Comparison of ENCODE assay signal across 23 mouse cellular contexts in genomic region chr5:132458498-132458897, GRCm38 (mm10).
DNase-seq lines count a peak whose midpoint lies in the region; ATAC-seq and TF ChIP-seq lines count a peak whose summit lies in the region.
"Had no signal": no experiment of that assay in that cellular context is flagged by ENCODE, and none has a peak within 500 bp of the region (broad histone marks: within the 10 kb centered on the region; RNA-seq: fewer than 3 reads in every experiment).

No protein-coding gene starts in this region.

- no peak overlapping the region for H3K27ac ChIP-seq in left cerebral cortex, adult 2 months
- no peak overlapping the region for H3K27ac ChIP-seq in lung, postnatal 0 days (ENCODE audit: low read length)
- H3K27ac ChIP-seq: embryonic facial prominence, embryonic 12.5 days; hindbrain, embryonic 13.5 days; limb, embryonic 13.5 days; liver, embryonic 13.5 days; stomach, embryonic 15.5 days had no signal

- TF ChIP-seq EP300 in lung, postnatal 0 days (IDR thresholded peaks at IDR 0.05), result no peak

- intact Hi-C loops in left cerebral cortex, adult 2 months (cut with DNase I), result no loop called here

- TF ChIP-seq CTCF in left cerebral cortex, adult 2 months (IDR thresholded peaks at IDR 0.05), result no peak
- no peak for TF ChIP-seq CTCF in lung, postnatal 0 days (IDR thresholded peaks at IDR 0.05)

- no peaks in the 10 kb centered on the region for H3K4me1 ChIP-seq in lung, postnatal 0 days (ENCODE audit: insufficient read depth, low read depth, low read length)
- H3K4me1 ChIP-seq: stomach, embryonic 15.5 days had no signal

- no peaks in the 10 kb centered on the region for H3K27me3 ChIP-seq in lung, postnatal 0 days (replicated peaks; ENCODE audit: insufficient read depth, low read length)
- H3K27me3 ChIP-seq: embryonic facial prominence, embryonic 12.5 days; hindbrain, embryonic 13.5 days; limb, embryonic 13.5 days; liver, embryonic 13.5 days; stomach, embryonic 15.5 days had no signal

- WGBS in lung, postnatal 0 days, result 90% methylated on average over 7 of the region's 7 CpGs

- ATAC-seq in frontal cortex, adult (ENCODE audit: low TSS enrichment), result peak; percentile 81
- ATAC-seq in lung, postnatal 0 days, result no peak
- ATAC-seq: forebrain, embryonic 14.5 days had no signal

- no peak overlapping the region for H3K4me3 ChIP-seq in left cerebral cortex, adult 2 months
- H3K4me3 ChIP-seq in lung, postnatal 0 days (ENCODE audit: low read depth, low read length), result no peak overlapping the region
- H3K4me3 ChIP-seq: embryonic facial prominence, embryonic 12.5 days; erythroblast, embryonic 14.5 days; hindbrain, embryonic 13.5 days; limb, embryonic 13.5 days; liver, embryonic 13.5 days; stomach, embryonic 15.5 days had no signal

- H3K36me3 ChIP-seq in lung, postnatal 0 days (ENCODE audit: insufficient read depth, low read length), result no peaks in the 10 kb centered on the region
- H3K36me3 ChIP-seq: embryonic facial prominence, embryonic 12.5 days; hindbrain, embryonic 13.5 days; limb, embryonic 13.5 days; liver, embryonic 13.5 days; stomach, embryonic 15.5 days had no signal

- H3K4me2 ChIP-seq in lung, postnatal 0 days (replicated peaks; ENCODE audit: low read depth, low read length), result no peak overlapping the region
- H3K4me2 ChIP-seq: embryonic facial prominence, embryonic 12.5 days; heart, embryonic 11.5 days; hindbrain, embryonic 13.5 days; limb, embryonic 13.5 days; liver, embryonic 13.5 days; lung, embryonic 14.5 days; stomach, embryonic 15.5 days had no signal

- no peaks in the 10 kb centered on the region for H3K9me3 ChIP-seq in lung, postnatal 0 days (ENCODE audit: low read length)
- H3K9me3 ChIP-seq: embryonic facial prominence, embryonic 12.5 days; hindbrain, embryonic 13.5 days; limb, embryonic 13.5 days; liver, embryonic 13.5 days; stomach, embryonic 15.5 days had no signal

- H3K9ac ChIP-seq in lung, postnatal 0 days (replicated peaks; ENCODE audit: low read depth), result no peak overlapping the region
- H3K9ac ChIP-seq: embryonic facial prominence, embryonic 12.5 days; hindbrain, embryonic 13.5 days; limb, embryonic 13.5 days; liver, embryonic 13.5 days; lung, embryonic 14.5 days; stomach, embryonic 15.5 days had no signal

- no peak for DNase-seq in frontal cortex, postnatal 25 days (ENCODE audit: low spot score in 2 of 2)
- peak; percentile 46 to 72 for DNase-seq in frontal cortex, postnatal 36 days (ENCODE audit: low spot score in 2 of 2)
- DNase-seq in left cerebral cortex, adult 2 months (ENCODE audit: extremely low spot score in 1 of 2, low spot score in 2 of 2), result peak; percentile 40 to 46
- DNase-seq in right cerebral cortex, postnatal 25 days, result peak; percentile 40
- DNase-seq in lung, postnatal 0 days (ENCODE audit: low spot score), result no peak
- DNase-seq in kidney, postnatal 14 days, result no peak
- DNase-seq in spleen, postnatal 14 days (ENCODE audit: low spot score in 2 of 2), result no peak
- DNase-seq: adrenal gland, adult 8-10 months; cerebellum, postnatal 10 days; heart, postnatal 10 days; kidney, adult 8-10 months; kidney, postnatal 36 days; liver, embryonic 13.5 days; lung, embryonic 14.5 days; lung, postnatal 4 days had no signal

Comparison
In these comparisons a context has a peak if more than half of its experiments do, and no peak if none do; other contexts are left out.
1. DNase-seq: peak in frontal cortex, postnatal 36 days (2 of 2), left cerebral cortex, adult 2 months (2 of 2) and right cerebral cortex, postnatal 25 days (single experiment); none in frontal cortex, postnatal 25 days (0 of 2), lung, postnatal 0 days (single experiment), kidney, postnatal 14 days (single experiment) and spleen, postnatal 14 days (0 of 2).